Mouse (Mus musculus) skeletal muscle tissue, adult 2 months (tissue): ENCODE results near the gene Gm43738.

ENCODE experiments used
- DNase-seq: peaks from one replicate; pipeline ENCODE4 v3.0.0-alpha.2; 2012; ENCODE audit warnings: low read depth, low spot score

The Gm43738 gene

GRCm38 (mm10) chr3:89100811-89101210 is at the start of gene Gm43738:
Gene Gm43738 (minus strand): TSS chr3:89101099.
- no peak for DNase-seq

DNA sequence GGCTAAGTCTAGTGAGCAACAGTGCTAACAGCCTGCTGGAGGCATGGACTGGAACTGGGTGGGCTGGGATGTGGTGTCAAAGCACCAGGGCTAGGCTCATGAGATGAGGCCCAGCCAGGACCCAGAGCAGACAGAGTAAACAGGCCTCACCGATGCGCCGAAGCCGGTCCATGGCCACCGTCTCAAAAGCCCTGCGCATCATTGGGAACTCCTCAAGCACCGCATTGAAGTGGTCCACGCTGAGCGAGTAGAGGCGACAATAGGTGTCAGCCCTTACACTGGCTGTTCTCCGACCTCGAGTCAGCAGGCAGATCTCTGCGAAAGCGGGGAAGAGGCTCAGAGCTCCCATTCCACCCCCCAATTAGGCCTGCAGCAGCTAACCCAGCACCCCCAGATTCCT is 47.7 kb upstream of the Gm43738 start:
- no peak for DNase-seq

DNA sequence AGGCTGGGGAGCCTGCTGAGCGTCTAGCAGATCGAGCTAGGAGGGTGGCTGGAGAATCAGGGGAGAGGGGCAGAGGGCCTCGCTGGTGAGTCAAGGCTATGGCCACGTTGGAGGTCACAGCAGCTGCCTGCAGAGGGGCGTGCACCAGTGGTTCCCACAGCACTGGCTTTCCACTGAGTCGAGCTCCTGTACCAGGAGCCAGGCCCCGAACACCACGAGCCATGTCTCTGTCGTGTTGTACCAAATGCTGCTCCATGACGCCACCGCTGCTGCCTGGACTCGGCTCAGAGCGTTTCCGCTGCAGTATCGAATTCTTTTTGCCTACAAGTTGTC is 47.0 kb upstream of the Gm43738 start:
- no peak for DNase-seq

GRCm38 (mm10) chr3:89147101-89147978 is 46.4 kb upstream of the Gm43738 start:
- no peak for DNase-seq

- DNase-seq = no peak
Measured at GRCm38 (mm10) chr3:89145566-89145965, 44.7 kb upstream of the Gm43738 start.

GRCm38 (mm10) chr3:89144821-89145220 is 43.9 kb upstream of the Gm43738 start:
- DNase-seq = no peak

- no peak for DNase-seq
Measured at GRCm38 (mm10) chr3:89136365-89136764, 35.5 kb upstream of the Gm43738 start.

- no peak for DNase-seq
Measured at GRCm38 (mm10) chr3:89135958-89136357, 35.1 kb upstream of the Gm43738 start, which contains the start of gene Pklr. Gene Pklr (plus strand): TSS chr3:89136142.

DNA sequence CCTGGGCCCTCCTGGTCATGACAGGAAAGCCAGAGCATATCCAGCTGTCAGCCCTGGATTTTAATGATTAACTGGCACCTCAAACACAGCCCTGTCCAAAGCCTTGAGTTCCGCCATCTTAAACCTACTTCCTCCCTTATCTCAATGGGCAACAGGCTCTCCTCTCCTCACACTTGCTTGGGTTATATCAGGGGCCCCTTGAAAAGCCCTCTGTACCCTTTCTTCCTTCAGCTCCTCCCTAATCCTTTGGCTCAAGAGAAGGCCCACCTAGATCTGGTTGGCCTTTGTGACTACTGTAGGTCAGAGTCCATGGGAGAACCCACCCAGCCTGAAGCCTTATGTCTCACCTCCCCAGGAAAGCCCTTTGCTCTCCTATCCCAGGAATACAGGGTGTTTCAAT is 32.9 kb upstream of the Gm43738 start:
- DNase-seq = no peak

DNA sequence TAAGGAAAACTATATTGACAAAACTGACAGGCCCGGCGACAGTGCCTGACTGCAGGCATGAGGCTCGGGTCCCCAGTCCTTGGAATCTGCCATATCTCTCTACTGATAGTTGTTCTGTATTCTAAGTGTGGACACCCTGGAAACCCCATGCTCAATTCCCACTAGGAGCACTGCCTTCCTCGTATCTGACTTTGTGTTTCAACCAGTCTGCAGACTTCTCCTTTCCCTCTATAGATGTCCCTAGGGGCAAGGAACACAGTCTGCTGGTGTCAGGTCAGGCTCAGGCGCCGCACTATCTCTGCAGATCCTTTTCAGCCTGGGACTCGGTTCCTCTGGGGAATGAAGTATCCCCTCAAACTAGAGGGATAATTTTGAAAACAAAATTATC is 32.2 kb upstream of the Gm43738 start:
- DNase-seq = no peak

DNA sequence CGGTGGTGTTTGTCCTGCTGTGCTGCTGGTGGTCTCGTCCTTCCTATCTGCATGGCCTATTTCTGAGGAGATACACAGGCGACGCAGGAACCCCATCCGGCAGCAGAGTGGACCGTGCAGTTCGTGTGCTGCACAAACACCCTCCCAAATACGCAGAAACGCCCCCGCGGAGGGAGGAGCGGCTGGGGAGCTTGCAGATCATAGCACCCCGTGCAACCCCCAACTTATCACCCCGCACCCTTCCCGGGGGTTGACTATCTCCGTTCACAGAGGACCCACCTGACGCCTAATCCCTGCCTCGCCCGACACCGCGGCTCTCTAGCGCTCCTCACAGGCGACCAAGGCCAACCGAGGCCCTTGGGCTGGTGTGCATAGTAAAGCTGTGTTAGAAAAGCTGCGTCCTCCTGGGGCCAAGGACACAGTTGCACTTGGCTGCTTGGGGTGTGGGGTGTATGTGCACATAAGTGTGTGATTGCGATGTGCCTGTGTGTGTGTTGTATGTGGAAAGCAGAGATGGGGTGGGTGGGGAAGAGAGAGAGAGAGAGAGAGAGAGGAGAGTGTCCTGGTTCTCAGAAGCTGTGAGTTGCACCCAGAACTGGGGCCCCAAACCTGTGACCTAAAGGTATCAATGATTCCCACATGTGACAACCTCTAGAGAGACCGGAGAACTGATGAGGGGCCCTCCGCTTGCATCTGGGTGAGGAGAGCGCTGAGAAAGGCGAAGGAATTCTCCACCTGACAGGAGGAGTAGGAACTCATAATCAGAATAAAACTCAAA is 31.6 kb upstream of the Gm43738 start:
- no peak for DNase-seq

GRCm38 (mm10) chr3:89131816-89132215 is 30.9 kb upstream of the Gm43738 start:
- DNase-seq = no peak

GRCm38 (mm10) chr3:89129908-89130307 is 29.0 kb upstream of the Gm43738 start:
- no peak for DNase-seq

DNA sequence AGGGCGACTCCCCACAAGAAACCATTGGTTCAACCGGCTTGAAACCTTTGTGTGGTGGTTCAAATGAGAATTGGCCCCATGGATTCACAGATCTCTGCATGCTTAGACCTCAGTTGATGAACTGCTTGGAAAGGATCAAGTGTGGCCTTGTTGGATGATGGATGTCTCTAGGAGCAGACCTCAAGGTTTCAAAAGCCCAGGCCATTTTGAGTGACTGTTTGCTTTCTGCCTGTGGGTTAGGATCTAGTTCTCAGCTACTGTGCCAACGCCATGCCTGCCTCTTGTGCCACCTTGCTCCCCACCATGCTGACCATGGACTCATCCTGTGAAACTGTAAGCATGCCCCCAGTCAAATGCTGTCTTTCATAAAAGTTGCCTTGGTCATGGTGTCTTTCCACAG is 25.1 kb upstream of the Gm43738 start:
- DNase-seq = no peak

DNA sequence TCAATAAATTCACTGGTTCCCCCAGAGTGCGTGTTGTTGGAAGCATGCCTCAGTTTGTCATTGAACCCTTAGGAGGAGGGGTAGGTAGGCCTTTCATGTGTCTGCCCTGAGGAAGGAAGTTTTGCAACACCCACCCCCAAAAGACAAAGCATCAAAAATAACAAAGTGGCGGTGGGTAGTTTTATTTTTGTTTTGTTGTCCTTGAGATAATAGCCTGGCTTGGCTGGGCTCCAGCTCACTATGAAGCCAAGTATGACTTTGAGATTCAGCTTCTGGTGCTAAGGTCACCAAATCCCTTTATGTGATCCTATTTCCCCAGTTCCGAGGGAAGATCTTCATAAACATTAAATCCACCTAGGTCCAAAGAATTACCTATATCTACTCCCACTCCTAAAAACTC is 23.3 kb upstream of the Gm43738 start:
- DNase-seq = no peak

DNA sequence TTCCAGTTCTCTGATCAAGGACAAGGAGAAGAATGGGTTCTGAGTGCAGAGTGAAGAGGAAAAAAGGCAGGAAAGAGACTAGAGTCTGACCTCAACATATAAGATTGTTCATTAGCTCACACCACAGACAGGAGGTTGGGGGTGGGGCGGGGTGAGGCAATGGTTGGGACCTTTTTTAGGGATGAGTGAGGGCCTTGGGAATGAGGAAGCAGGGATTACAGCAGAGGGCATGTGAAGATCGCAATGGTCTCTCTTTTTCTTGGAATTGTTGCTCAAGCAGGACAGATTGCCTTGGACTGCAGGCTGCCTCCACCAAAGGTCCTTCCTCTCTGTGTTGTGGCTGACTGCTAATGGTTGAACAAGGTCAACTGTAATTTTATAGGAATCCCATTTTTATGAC is 22.4 kb upstream of the Gm43738 start:
- DNase-seq = peak; percentile 20

- DNase-seq = no peak
Measured at GRCm38 (mm10) chr3:89115522-89115921, 14.6 kb upstream of the Gm43738 start.

DNA sequence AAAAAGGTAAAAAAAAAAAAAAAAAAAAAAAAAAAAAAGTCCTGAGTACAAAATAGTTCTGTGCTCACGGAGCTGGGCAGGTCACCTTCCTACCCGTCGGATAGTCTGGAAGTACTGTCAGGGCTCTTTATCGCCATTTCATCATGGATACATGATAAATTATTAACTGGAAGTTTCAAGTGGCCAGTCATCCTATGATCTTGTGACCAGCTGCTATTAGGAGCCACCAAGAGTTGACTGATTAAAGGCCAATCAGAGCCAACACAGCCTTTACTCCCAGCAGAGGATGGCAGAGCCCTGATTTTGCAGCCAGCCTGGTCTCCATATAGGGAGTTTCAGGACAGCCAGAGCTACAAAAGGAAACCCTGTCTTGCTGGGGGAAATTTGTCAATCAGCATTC is 12.2 kb upstream of the Gm43738 start:
- DNase-seq = no peak

DNA sequence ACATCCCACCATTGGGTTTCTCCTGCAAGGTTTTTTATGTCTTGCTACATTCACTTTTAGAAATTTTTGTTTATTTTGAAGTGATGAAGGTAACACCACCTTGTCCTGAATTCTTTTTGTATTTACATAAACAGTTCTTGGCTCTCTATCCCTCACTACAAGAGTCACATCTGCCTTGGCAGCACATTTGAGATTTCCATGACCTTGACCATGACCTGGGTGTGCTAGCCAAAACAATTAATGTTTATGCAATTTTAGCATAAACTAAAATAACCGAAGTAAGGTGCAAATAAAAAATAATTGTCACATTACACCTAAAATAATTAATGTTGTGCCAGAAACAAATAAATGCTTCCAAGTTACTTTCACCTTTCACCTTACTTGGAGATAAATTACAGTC is 7.2 kb upstream of the Gm43738 start:
- no peak for DNase-seq

DNA sequence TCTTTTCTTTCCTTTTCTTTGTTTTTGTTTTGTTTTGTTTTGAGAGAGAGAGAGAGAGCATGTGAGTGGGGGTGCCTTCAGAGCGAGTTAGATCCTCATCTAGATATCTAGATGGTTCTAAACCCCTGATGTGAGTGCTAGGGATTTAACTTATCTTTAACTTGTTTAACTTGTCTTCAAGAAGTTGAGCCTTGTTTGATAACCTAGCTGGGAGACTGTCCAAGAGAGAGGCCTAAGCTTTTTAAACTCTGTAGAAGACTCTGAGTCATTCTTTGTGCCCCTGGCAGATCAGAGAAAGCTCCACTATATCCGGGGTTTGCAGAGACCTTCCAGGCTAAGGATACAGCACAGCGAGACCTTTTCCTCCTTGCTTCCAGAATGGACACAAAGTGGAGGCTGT is 6.6 kb upstream of the Gm43738 start:
- no peak for DNase-seq

GRCm38 (mm10) chr3:89106881-89107280 is 6.0 kb upstream of the Gm43738 start:
- DNase-seq = no peak

DNA sequence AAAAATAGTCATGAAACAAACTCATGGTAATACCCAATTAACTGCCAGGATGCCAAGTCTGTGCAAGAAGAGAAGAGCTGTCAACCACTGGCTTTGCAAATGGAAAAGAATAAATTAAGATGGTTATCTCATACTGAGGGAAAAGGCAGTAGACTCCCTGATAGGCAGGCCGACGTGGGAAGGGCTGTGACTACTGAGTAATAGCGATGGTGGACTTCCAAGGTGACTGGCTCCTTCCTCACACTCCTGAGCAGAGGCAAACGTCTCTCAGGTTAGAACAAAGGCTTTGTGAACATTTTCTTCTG is 2.3 kb upstream of the Gm43738 start:
- no peak for DNase-seq
